Mouse (Mus musculus) kidney, embryonic 14.5 days (tissue): ENCODE measurements around the gene Pts. TPM values are rescaled to one million over a fixed set of nuclear protein-coding genes. Genes with fewer than 3 reads are reported as not detected.

ENCODE experiments used
- ATAC-seq: fragments of 200-750 bp; cut with Nextera tagmentation; 2 replicates; pipeline ENCODE4 v1.8.0; 2017; ENCODE audit warnings: moderate number of reproducible peaks, mild to moderate bottlenecking, moderate TSS enrichment, moderate library complexity; ENCODE audit not compliant: low FRiP score, low TSS enrichment
- H3K27ac ChIP-seq: fragments of 300-500 bp; sonication (generic); 2 replicates; pipeline ENCODE4 v1.5.1; 2014; ENCODE audit warnings: low read depth, mild to moderate bottlenecking, low read length, moderate library complexity, mixed read lengths
- H3K27me3 ChIP-seq: fragments of 300-500 bp; sonication (generic); 2 replicates; pipeline ENCODE4 v1.6.1; 2014; ENCODE audit warnings: mild to moderate bottlenecking, low read length; ENCODE audit not compliant: control insufficient read depth, insufficient read depth
- H3K36me3 ChIP-seq: fragments of 300-500 bp; sonication (generic); 2 replicates; pipeline ENCODE4 v1.6.1; 2014; ENCODE audit warnings: low read length, mixed read lengths; ENCODE audit not compliant: control insufficient read depth, insufficient read depth
- H3K4me1 ChIP-seq: fragments of 300-500 bp; sonication (generic); 2 replicates; pipeline ENCODE4 v1.6.1; 2014; ENCODE audit warnings: low read length, mixed read lengths; ENCODE audit not compliant: control insufficient read depth, insufficient read depth
- H3K4me2 ChIP-seq: fragments of 300-500 bp; sonication (generic); replicated peaks from 2 replicates; pipeline ENCODE4 v1.6.1; 2014; ENCODE audit warnings: low read depth, mild to moderate bottlenecking, low read length
- H3K4me3 ChIP-seq: fragments of 300-500 bp; sonication (generic); 2 replicates; pipeline ENCODE4 v1.5.1; 2014; ENCODE audit warnings: mild to moderate bottlenecking, low read length
- H3K9ac ChIP-seq: fragments of 300-500 bp; sonication (generic); 2 replicates; pipeline ENCODE4 v1.6.1; 2014; ENCODE audit warnings: low read depth, mild to moderate bottlenecking, low read length, moderate library complexity
- H3K9me3 ChIP-seq: fragments of 300-500 bp; sonication (generic); 2 replicates; pipeline ENCODE4 v1.6.1; 2016; ENCODE audit warnings: low read length; ENCODE audit not compliant: control insufficient read depth
- WGBS: fragments of 180-500 bp; shearing (Covaris S2); extraction: QIAGEN DNeasy Blood & Tissue Kit; methylation state at CpG from one replicate; pipeline ENCODE4 v1.1.7; 2014; 5-methylcytosine and 5-hydroxymethylcytosine counted together
- polyA plus RNA-seq: library from polyadenylated mRNA; unstranded; fragments of >200 nt; fragmentation: Nextera tagmentation; extraction: Ambion mirVana; gene quantifications from 2 replicates; pipeline ENCODE4 v1.2.1, GENCODE M21; 2014

Gene Pts
- polyA plus RNA-seq, 1 experiment from 2014 or later = 85.3 TPM

- H3K9me3 ChIP-seq = no peaks in the 10 kb centered on the region
- H3K9ac ChIP-seq = no peak overlapping the region
- H3K4me1 ChIP-seq = no peaks in the 10 kb centered on the region
- H3K27ac ChIP-seq = no peak overlapping the region
- H3K4me3 ChIP-seq = no peak overlapping the region
- WGBS = 72% methylated on average over 7 of the region's 7 CpGs
- no peaks in the 10 kb centered on the region for H3K36me3 ChIP-seq
- no peaks in the 10 kb centered on the region for H3K27me3 ChIP-seq
- no peak overlapping the region for H3K4me2 ChIP-seq
- no peak for ATAC-seq
Observed at GRCm38 (mm10) chr9:50536603-50537135, 8.1 kb upstream of the Pts start.

- Histone ChIP-seq H3K9me3 (no peaks in the 10 kb centered on the region), H3K4me3 (no peak overlapping the region), H3K36me3 (no peaks in the 10 kb centered on the region), H3K9ac (no peak overlapping the region), H3K27ac (no peak overlapping the region), H3K4me1 (no peaks in the 10 kb centered on the region), H3K27me3 (no peaks in the 10 kb centered on the region), H3K4me2 (no peak overlapping the region)
- 80% methylated on average over 5 of the region's 5 CpGs for WGBS
- ATAC-seq = no peak
Observed at GRCm38 (mm10) chr9:50535930-50536329, 7.4 kb upstream of the Pts start.

- H3K9me3 ChIP-seq = no peaks in the 10 kb centered on the region
- H3K36me3 ChIP-seq = no peaks in the 10 kb centered on the region
- no peak overlapping the region for H3K27ac ChIP-seq
- WGBS = 77% methylated on average over 3 of the region's 3 CpGs
- H3K9ac ChIP-seq = no peak overlapping the region
- H3K4me3 ChIP-seq = no peak overlapping the region
- no peaks in the 10 kb centered on the region for H3K27me3 ChIP-seq
- H3K4me2 ChIP-seq = no peak overlapping the region
- no peaks in the 10 kb centered on the region for H3K4me1 ChIP-seq
- no peak for ATAC-seq
Observed at GRCm38 (mm10) chr9:50533791-50534190, 5.3 kb upstream of the Pts start.

GRCm38 (mm10) chr9:50533328-50533727, 4.8 kb upstream of the Pts start:
- 80% methylated on average over 11 of the region's 11 CpGs for WGBS
- Histone ChIP-seq H3K9me3 (no peaks in the 10 kb centered on the region), H3K36me3 (no peaks in the 10 kb centered on the region), H3K27me3 (no peaks in the 10 kb centered on the region), H3K4me3 (no peak overlapping the region), H3K4me2 (no peak overlapping the region), H3K27ac (no peak overlapping the region), H3K9ac (no peak overlapping the region), H3K4me1 (no peaks in the 10 kb centered on the region)
- no peak for ATAC-seq

- Histone ChIP-seq H3K9me3 (no peaks in the 10 kb centered on the region), H3K9ac (no peak overlapping the region)
- ATAC-seq = no peak
Observed at GRCm38 (mm10) chr9:50530890-50531289, 2.4 kb upstream of the Pts start.

GRCm38 (mm10) chr9:50527860-50528259, 664 bp downstream of the Pts start:
- H3K27me3 ChIP-seq = no peaks in the 10 kb centered on the region
- peak overlapping the region; percentile 71; the same call in 1 of the 2 replicates for H3K9ac ChIP-seq
- peak overlapping the region; percentile 75 for H3K4me3 ChIP-seq
- H3K27ac ChIP-seq = no peak overlapping the region
- WGBS = 42% methylated on average over 7 of the region's 7 CpGs
- H3K4me1 ChIP-seq = no peaks in the 10 kb centered on the region; the same call in 1 of the 2 replicates
- peak; percentile 44; the same call in 1 of the 2 replicates for ATAC-seq
- H3K9me3 ChIP-seq = no peaks in the 10 kb centered on the region
- H3K36me3 ChIP-seq = no peaks in the 10 kb centered on the region; the same call in 1 of the 2 replicates
- peak overlapping the region; percentile 57 for H3K4me2 ChIP-seq

More at GRCm38 (mm10) chr9:50530890-50531289, 2.4 kb upstream of the Pts start:
- Histone ChIP-seq H3K4me2 (no peak overlapping the region), H3K4me1 (no peaks in the 10 kb centered on the region; the same call in 1 of the 2 replicates), H3K27me3 (no peaks in the 10 kb centered on the region), H3K27ac (no peak overlapping the region), H3K36me3 (no peaks in the 10 kb centered on the region), H3K4me3 (no peak overlapping the region)
- 25% methylated on average over 2 of the region's 2 CpGs for WGBS

- H3K27ac ChIP-seq = no peak overlapping the region
- no peak overlapping the region for H3K4me2 ChIP-seq
- no peaks in the 10 kb centered on the region; the same call in 1 of the 2 replicates for H3K36me3 ChIP-seq
- no peak overlapping the region for H3K4me3 ChIP-seq
- ATAC-seq = no peak
- WGBS = 73% methylated on average over 5 of the region's 5 CpGs
- H3K9ac ChIP-seq = no peak overlapping the region
- H3K9me3 ChIP-seq = no peaks in the 10 kb centered on the region
- no peaks in the 10 kb centered on the region for H3K27me3 ChIP-seq
- no peaks in the 10 kb centered on the region; the same call in 1 of the 2 replicates for H3K4me1 ChIP-seq
Observed at GRCm38 (mm10) chr9:50525585-50525984, 2.9 kb downstream of the Pts start.

GRCm38 (mm10) chr9:50524936-50525335, 3.6 kb downstream of the Pts start:
- no peaks in the 10 kb centered on the region; the same call in 1 of the 2 replicates for H3K36me3 ChIP-seq
- H3K4me2 ChIP-seq = no peak overlapping the region
- ATAC-seq = no peak
- no peaks in the 10 kb centered on the region for H3K9me3 ChIP-seq
- H3K27me3 ChIP-seq = no peaks in the 10 kb centered on the region
- 81% methylated on average over 5 of the region's 5 CpGs for WGBS
- no peaks in the 10 kb centered on the region; the same call in 1 of the 2 replicates for H3K4me1 ChIP-seq
- H3K27ac ChIP-seq = no peak overlapping the region
- no peak overlapping the region for H3K9ac ChIP-seq
- H3K4me3 ChIP-seq = no peak overlapping the region

GRCm38 (mm10) chr9:50522574-50522973, 6.0 kb downstream of the Pts start:
- Histone ChIP-seq H3K27me3 (no peaks in the 10 kb centered on the region), H3K4me1 (no peaks in the 10 kb centered on the region; the same call in 1 of the 2 replicates), H3K9ac (no peak overlapping the region), H3K4me3 (no peak overlapping the region), H3K4me2 (no peak overlapping the region), H3K27ac (no peak overlapping the region), H3K36me3 (no peaks in the 10 kb centered on the region; the same call in 1 of the 2 replicates), H3K9me3 (no peaks in the 10 kb centered on the region)
- no peak for ATAC-seq
- WGBS = 76% methylated on average over 5 of the region's 5 CpGs
